Mouse (Mus musculus) megakaryocyte, embryonic 14.5 days (primary cell): Measurements from ENCODE around the gene Col24a1.

Experiments
- FLI1 ChIP-seq: IDR thresholded peaks from 2 replicates; pipeline ENCODE4 v1.6.1; 2012; ENCODE audit warnings: low read length, inconsistent platforms, mixed read lengths
- GATA1 ChIP-seq: IDR thresholded peaks from 3 replicates; pipeline ENCODE4 v1.6.1; 2012; ENCODE audit warnings: mixed read lengths, low read length, inconsistent platforms, borderline replicate concordance

DNA sequence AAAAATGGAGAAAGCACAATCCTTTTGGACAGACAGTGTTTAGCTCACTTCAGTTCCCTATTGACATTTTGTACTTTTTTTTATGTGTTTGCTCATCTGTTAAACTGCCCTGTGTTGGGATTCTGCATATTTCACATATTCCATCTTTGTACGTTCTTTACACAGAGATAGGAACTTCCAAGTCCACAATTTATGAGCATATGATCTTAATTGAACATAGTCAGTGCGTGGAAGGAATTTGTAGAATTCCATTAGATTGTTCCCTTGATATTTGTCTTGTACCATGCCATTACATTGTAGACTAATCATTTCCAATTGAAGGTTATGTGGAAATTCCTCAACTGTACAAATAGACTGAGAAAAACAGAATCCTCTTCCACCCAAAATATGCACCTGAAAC is 212.6 kb downstream of the Col24a1 start:
- TF ChIP-seq GATA1 (no peak), FLI1 (no peak)
